Mouse (Mus musculus) stomach, embryonic 14.5 days (tissue): ENCODE data around the gene Acoxl. TPM values are rescaled to one million over a fixed set of nuclear protein-coding genes. Genes with fewer than 3 reads are reported as not detected.
"Not testable (repeated sequence)": the region's sequence is repeated elsewhere in the genome, so short reads cannot be mapped to it uniquely, and the experiment has no call there.

Experiments
- ATAC-seq: fragments of 200-750 bp; cut with Nextera tagmentation; 2 replicates; pipeline ENCODE4 v1.8.0; 2017; ENCODE audit warnings: low read depth, moderate TSS enrichment; ENCODE audit not compliant: insufficient number of reproducible peaks, insufficient read depth, low FRiP score
- H3K27ac ChIP-seq: fragments of 300-500 bp; sonication (generic); 2 replicates; pipeline ENCODE4 v1.5.1; 2014; ENCODE audit warnings: mild to moderate bottlenecking, low read length, moderate library complexity, mixed read lengths
- H3K27me3 ChIP-seq: fragments of 300-500 bp; sonication (generic); 2 replicates; pipeline ENCODE4 v1.6.1; 2014; ENCODE audit warnings: low read length, control low read depth, mixed read lengths; ENCODE audit not compliant: control insufficient read depth, insufficient read depth
- H3K36me3 ChIP-seq: fragments of 300-500 bp; sonication (generic); 2 replicates; pipeline ENCODE4 v1.6.1; 2014; ENCODE audit warnings: mild to moderate bottlenecking, control low read depth, low read length, moderate library complexity, mixed read lengths; ENCODE audit not compliant: control insufficient read depth, insufficient read depth
- H3K4me1 ChIP-seq: fragments of 300-500 bp; sonication (generic); 2 replicates; pipeline ENCODE4 v1.6.1; 2014; ENCODE audit warnings: low read length, control low read depth, mixed read lengths; ENCODE audit not compliant: control insufficient read depth, insufficient read depth
- H3K4me2 ChIP-seq: fragments of 300-500 bp; sonication (generic); replicated peaks from 2 replicates; pipeline ENCODE4 v1.6.1; 2014; ENCODE audit warnings: low read depth, low read length, control low read depth
- H3K4me3 ChIP-seq: fragments of 300-500 bp; sonication (generic); 2 replicates; pipeline ENCODE4 v1.5.1; 2014; ENCODE audit warnings: low read depth, low read length, control low read depth
- H3K9ac ChIP-seq: fragments of 300-500 bp; sonication (generic); replicated peaks from 2 replicates; pipeline ENCODE4 v1.6.1; 2014; ENCODE audit warnings: low read depth, mild to moderate bottlenecking, control low read depth, low read length, moderate library complexity, mixed read lengths
- H3K9me3 ChIP-seq: fragments of 300-500 bp; sonication (generic); 2 replicates; pipeline ENCODE4 v1.6.1; 2016; ENCODE audit warnings: low read depth, low read length, control low read depth; ENCODE audit not compliant: control insufficient read depth
- WGBS: fragments of 180-500 bp; shearing (Covaris S2); extraction: QIAGEN DNeasy Blood & Tissue Kit; methylation state at CpG from one replicate; pipeline ENCODE4 v1.1.7; 2014; 5-methylcytosine and 5-hydroxymethylcytosine counted together
- polyA plus RNA-seq: library from polyadenylated mRNA; unstranded; fragments of >200 nt; fragmentation: Nextera tagmentation; extraction: Ambion mirVana; gene quantifications from 2 replicates; pipeline ENCODE4 v1.2.1, GENCODE M21; 2014

The Acoxl gene
- polyA plus RNA-seq, 1 experiment from 2014 or later: 0.16 TPM

DNA sequence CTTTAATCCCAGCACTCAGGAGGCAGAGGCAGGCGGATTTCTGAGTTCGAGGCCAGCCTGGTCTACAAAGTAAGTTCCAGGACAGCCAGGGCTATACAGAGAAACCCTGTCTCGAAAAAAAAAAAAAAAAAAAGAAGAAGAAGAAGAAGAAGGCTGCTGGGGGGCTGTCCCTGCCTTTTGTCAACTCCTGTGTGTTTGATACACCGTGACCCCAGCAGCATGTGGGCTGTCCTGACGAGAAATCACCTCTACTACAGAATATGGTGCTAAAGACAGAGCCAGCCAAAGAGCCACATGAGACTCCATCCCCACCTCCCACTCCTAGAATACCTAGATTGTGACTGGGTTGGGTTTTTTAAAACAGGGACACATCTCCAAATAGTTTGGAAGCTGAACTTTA lies 259.4 kb downstream of the Acoxl start:
- not testable (repeated sequence) for H3K36me3 ChIP-seq, H3K27me3 ChIP-seq, H3K27ac ChIP-seq, H3K9ac ChIP-seq, H3K4me3 ChIP-seq, ATAC-seq, H3K4me2 ChIP-seq, H3K9me3 ChIP-seq, H3K4me1 ChIP-seq
- WGBS: 85% methylated on average over 3 of the region's 5 CpGs

DNA sequence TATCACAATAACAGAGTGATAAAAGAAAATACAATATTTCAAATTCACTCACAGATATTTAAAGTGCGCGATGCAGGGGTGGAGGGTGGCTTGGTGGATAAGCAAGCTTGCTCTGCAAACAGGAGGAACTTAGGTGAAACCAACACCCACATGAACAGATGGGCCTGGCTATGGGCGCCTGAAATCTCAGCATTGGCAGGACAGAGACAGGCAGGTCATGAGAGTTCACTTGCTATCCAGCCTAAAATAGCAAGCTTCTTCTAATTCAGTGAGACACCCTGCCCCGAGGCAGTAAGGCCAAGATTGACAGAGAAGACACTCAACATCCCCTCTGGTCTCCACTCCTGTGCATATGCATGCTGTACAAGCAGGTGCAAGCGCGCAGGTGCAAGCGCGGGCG lies 263.4 kb downstream of the Acoxl start:
- Histone ChIP-seq H3K36me3 (no peaks in the 10 kb centered on the region), H3K27me3 (no peaks in the 10 kb centered on the region), H3K9ac (no peak overlapping the region), H3K27ac (no peak overlapping the region), H3K4me2 (no peak overlapping the region), H3K4me1 (no peaks in the 10 kb centered on the region), H3K9me3 (no peaks in the 10 kb centered on the region), H3K4me3 (no peak overlapping the region)
- WGBS: 91% methylated on average over 9 of the region's 9 CpGs
- ATAC-seq: no peak

DNA sequence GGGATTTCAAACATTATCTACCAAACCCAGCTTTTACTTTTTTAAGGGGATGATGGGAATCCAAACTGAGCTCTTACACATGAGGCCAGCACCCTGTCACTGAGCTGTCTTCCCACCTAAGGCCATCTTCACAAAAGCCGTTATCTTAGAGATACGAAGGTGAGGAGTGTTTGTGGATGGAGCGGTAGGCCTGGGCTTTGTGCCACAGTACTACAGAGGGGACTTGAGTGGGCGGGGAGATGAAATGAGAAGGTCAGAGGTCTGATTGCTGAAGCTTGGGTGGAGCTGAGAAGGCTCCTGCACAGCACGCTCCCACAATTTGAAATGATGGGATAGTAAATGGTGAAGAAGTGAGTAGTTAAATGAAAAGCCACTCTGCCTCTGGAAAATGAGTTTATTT lies 266.1 kb downstream of the Acoxl start:
- Histone ChIP-seq H3K4me1 (no peaks in the 10 kb centered on the region), H3K4me2 (no peak overlapping the region), H3K9ac (no peak overlapping the region), H3K4me3 (no peak overlapping the region), H3K9me3 (no peaks in the 10 kb centered on the region), H3K36me3 (no peaks in the 10 kb centered on the region), H3K27ac (no peak overlapping the region), H3K27me3 (no peaks in the 10 kb centered on the region)
- no peak for ATAC-seq
- 64% methylated on average over 5 of the region's 5 CpGs for WGBS

DNA sequence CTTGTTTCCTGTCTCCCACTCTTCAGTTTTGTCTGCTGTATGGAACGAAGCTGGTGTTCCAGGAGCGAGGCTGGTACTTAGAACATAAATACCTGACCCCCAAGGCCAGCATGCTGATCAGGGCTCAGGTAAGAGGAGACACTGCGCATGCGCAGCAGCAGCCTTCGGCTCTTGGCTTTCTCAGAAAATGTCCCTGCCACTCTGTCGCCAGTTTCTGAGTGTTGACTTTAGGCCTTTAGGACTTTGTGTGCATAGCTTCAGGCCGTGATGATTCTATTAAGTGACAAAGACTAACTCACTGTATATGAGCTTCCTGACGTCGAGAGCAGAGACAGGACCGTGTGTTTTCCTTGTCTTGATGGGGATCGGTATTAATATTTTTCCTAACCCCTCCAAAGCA lies 267.0 kb downstream of the Acoxl start:
- H3K9ac ChIP-seq: no peak overlapping the region
- no peaks in the 10 kb centered on the region for H3K27me3 ChIP-seq
- no peak overlapping the region for H3K4me2 ChIP-seq
- no peak overlapping the region for H3K27ac ChIP-seq
- H3K4me1 ChIP-seq: no peaks in the 10 kb centered on the region
- no peaks in the 10 kb centered on the region for H3K36me3 ChIP-seq
- no peak for ATAC-seq
- WGBS: 75% methylated on average over 11 of the region's 11 CpGs
- no peak overlapping the region for H3K4me3 ChIP-seq
- no peaks in the 10 kb centered on the region for H3K9me3 ChIP-seq

DNA sequence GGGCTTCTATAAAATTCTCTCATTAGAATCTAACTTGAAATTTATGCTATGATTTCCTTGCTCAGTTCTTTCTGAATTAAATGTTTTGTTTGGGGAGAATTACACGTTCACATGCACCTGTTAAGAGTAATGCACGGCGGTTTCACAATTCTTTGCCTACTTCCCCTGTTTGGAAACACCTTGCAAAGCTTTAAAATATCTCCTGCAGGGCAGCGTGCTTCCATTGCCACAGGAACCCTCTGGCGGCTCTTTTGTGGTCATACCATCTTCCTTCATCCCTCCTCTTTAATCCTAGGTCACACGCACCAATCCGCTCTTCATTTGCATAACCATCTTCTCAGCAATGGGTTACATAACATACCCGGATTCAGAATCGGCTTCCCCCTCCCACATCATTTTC lies 272.9 kb downstream of the Acoxl start:
- Histone ChIP-seq H3K36me3 (no peaks in the 10 kb centered on the region), H3K4me2 (no peak overlapping the region), H3K4me3 (no peak overlapping the region), H3K9ac (no peak overlapping the region), H3K4me1 (no peaks in the 10 kb centered on the region), H3K9me3 (no peaks in the 10 kb centered on the region), H3K27ac (no peak overlapping the region), H3K27me3 (no peaks in the 10 kb centered on the region)
- ATAC-seq: no peak
- 72% methylated on average over 9 of the region's 9 CpGs for WGBS

DNA sequence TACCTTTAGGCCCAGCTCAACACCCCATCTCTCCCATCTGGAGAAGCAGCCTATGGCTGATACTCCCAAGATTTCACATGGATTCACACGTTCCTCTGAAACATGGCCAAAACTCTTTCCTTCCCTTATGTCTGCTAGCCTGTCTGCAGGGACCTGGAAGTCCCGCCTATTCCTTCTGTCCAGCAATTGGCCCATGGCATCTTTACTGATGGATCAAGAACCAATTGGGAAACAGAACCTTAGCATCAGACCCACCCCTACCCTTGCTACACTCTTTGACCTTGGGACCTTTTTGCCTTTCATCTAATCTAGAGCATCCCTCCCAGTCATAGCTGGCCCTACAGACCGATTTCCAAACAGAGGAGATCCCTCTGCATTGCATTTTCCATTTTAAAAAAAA lies 275.9 kb downstream of the Acoxl start:
- no peaks in the 10 kb centered on the region for H3K27me3 ChIP-seq
- 81% methylated on average over 3 of the region's 3 CpGs for WGBS
- no peak for ATAC-seq
- no peak overlapping the region for H3K4me2 ChIP-seq
- H3K4me3 ChIP-seq: no peak overlapping the region
- H3K9ac ChIP-seq: no peak overlapping the region
- no peaks in the 10 kb centered on the region for H3K36me3 ChIP-seq
- no peak overlapping the region for H3K27ac ChIP-seq
- H3K4me1 ChIP-seq: no peaks in the 10 kb centered on the region
- H3K9me3 ChIP-seq: no peaks in the 10 kb centered on the region

DNA sequence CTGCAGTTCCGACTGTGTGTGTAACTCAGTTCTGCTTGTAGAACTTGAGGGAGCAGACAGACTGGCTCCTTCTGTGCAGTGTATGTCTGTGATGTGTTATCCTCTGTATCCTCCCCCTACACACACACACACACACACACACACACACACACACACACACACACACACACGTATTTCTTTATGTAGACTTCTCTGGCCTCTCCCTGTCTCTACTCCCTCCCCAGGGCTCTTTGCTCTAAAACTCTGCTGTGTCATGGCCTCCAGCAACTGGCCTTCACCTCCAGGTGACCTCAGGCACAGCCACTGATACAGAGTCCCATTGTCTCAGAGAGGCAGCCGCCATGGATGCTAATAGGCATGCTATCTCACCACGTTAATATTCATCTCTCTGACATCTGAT lies 276.9 kb downstream of the Acoxl start:
- H3K36me3 ChIP-seq: no peaks in the 10 kb centered on the region
- WGBS: 47% methylated on average over 4 of the region's 4 CpGs
- H3K4me1 ChIP-seq: no peaks in the 10 kb centered on the region
- H3K4me3 ChIP-seq: no peak overlapping the region
- no peak for ATAC-seq
- H3K27ac ChIP-seq: no peak overlapping the region
- no peaks in the 10 kb centered on the region for H3K9me3 ChIP-seq
- H3K9ac ChIP-seq: no peak overlapping the region
- no peaks in the 10 kb centered on the region for H3K27me3 ChIP-seq
- H3K4me2 ChIP-seq: no peak overlapping the region

DNA sequence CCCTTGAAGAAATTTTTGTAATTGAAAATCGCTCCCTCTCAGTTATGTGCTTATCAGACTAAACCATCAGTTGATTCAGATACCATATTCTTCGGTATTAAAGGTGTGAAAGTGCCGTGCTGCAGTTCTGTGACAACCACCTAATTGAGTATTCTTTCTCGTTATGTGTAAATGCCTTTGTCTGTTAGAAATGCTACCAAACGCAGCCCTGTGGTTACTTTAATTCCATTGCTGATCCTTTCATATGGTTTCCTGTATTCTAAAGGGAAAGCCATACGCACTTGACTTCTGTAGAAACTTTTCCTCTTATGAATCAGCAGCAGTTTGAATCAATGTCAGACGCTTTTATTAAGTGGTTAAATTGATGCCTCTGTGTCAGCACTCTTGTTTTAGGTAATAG lies 278.9 kb downstream of the Acoxl start:
- no peaks in the 10 kb centered on the region for H3K36me3 ChIP-seq
- ATAC-seq: no peak
- 78% methylated on average over 7 of the region's 7 CpGs for WGBS

DNA sequence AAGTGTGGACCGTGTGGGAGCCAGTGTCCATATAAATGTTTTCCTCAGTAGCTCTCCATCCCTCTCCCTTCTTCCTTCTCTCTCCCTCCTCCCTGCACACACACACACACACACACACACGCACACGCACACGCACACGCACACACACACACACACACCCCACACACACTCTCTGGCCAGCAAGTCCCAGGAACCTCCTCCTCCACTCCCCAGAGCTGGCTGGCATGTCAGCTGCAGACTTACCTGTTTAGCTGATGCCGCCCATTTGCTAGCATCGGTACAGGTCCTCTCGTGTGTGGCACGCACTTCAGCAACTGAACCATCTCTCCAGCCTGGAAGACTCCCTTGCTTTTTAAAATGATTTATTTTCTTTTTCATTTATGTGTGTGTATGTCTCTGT lies 280.3 kb downstream of the Acoxl start:
- no peak overlapping the region for H3K27ac ChIP-seq
- ATAC-seq: no peak
- WGBS: 85% methylated on average over 9 of the region's 9 CpGs
- no peak overlapping the region for H3K4me3 ChIP-seq
- H3K9ac ChIP-seq: no peak overlapping the region
- no peaks in the 10 kb centered on the region for H3K36me3 ChIP-seq
- no peaks in the 10 kb centered on the region for H3K9me3 ChIP-seq
- H3K4me1 ChIP-seq: peaks cover 10% of the 10 kb centered on the region; the same call in 1 of the 2 replicates
- 0 out of 2 replicates have a peak, but pooled peaks cover 3% of the 10 kb centered on the region for H3K27me3 ChIP-seq
- no peak overlapping the region for H3K4me2 ChIP-seq

More for the DNA sequence above, 278.9 kb downstream of the Acoxl start:
- no peaks in the 10 kb centered on the region for H3K27me3 ChIP-seq
- H3K9me3 ChIP-seq: no peaks in the 10 kb centered on the region
- H3K27ac ChIP-seq: no peak overlapping the region
- peaks cover under 1% of the 10 kb centered on the region; the same call in 1 of the 2 replicates for H3K4me1 ChIP-seq
- H3K4me2 ChIP-seq: no peak overlapping the region
- no peak overlapping the region for H3K9ac ChIP-seq
- no peak overlapping the region for H3K4me3 ChIP-seq
